Mouse (Mus musculus): ENCODE data around the gene 1110059E24Rik. TPM values are rescaled to one million over a fixed set of nuclear protein-coding genes. Genes with fewer than 3 reads are reported as not detected.
"Not testable (repeated sequence)": the region's sequence is repeated elsewhere in the genome, so short reads cannot be mapped to it uniquely, and the experiment has no call there.

The 1110059E24Rik gene
- total RNA-seq, 2 experiments from 2014 or later: 22.4 to 23.6 TPM

DNA sequence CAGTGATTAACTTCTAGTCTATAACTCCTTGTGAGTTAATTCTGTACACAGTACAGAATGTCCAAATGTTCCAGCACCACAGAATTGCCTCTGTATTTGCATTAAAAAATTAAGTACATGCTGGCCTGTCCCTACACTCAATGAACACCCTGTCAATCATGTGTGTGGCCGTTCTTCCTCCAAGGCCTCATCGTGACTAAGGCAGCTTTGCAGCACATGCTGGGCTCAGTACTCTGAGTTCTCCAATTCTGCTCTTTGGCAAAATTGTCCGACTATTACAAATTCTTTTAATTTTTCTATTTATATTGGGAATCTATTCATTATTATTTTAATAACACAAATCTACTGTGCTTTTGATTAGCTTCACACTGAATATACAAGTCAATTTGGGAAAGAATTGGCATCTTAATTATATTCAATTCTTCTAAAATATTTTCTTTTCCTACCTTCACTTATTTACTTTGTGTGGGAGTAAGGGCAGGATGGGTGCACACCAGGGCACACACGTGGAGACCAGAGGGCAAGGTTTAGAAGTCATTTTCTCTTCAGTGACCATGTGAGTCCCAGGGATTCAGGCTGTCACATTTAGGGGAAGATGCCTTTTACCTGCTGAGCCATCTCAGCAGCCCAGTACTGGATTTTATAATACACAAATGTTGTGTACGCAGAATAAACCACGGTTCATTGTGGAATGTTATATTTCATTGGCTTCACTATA lies 26.3 kb downstream of the 1110059E24Rik start:
- no peak for DNase-seq

DNA sequence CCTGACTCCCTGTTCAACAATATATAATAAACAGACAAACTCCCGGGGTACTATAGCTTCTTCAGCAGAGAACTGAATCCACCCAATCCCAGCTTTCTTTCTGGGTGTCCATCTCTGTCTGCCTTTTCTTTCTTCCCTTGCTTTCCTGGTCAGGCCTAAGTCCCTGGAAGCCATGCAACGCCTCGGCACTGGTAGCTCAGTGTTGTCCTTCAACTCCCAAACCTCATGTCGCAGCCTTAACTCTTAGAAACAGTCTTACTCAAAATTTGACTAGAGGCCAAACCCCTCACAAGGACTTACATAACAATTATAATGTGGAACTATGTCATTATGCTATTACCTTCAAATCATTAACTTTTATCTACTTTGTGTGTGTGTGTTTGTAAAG lies 28.6 kb downstream of the 1110059E24Rik start:
- DNase-seq: no peak

DNA sequence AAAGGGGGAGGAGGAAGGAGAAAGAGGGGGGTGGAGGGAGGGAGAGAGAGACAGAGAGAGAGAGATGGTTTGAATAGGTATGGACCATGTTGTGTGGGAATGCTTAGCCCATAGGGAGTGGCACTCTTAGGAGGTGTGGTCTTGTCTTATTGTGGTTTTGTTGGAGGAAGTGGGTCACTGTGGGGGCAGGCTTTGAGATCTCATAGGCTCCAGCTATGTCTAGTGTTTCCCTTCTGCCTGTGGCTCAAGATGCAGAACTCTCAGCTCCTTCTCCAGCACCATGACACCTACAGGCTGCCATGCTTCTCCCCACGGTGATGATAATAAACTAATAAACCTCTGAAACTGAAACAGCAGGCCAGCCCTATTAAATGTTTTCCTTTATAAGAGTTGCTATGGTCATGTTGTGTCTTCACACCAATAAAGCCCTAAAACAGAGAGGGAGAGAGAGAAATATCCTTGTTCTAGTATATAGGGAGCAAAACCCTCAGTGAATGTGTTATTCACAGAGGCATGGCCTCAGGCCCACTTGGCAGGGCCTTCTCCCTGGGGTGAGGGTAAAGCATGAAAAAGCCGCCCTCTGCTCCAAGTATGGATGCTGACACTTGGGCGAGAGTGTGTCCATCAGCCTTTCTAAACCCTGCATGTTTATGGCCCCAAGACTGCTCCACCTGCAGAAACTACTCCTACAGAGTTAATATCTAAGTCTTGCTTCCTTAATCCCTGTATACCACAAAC lies 29.2 kb downstream of the 1110059E24Rik start:
- no peak for DNase-seq

DNA sequence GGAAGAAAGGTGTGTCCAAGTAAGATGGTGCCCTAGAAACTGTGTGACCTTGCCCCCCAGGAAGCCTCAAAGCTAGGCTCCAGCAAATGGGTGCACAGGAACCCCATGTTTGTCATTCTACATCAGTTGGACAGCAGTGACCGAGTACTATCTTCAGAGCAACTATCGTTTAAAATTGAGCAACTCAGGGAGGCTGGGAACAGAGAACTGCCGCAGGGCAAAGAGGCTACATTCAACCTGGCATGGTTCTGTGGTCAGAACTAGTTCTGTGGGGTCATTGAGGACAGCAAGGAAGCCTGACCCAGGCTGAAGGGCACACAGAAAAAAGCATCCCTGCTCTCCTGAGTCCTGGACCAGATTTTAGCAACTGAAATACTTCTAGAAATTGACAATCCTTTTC lies 37.0 kb downstream of the 1110059E24Rik start:
- DNase-seq: no peak

DNA sequence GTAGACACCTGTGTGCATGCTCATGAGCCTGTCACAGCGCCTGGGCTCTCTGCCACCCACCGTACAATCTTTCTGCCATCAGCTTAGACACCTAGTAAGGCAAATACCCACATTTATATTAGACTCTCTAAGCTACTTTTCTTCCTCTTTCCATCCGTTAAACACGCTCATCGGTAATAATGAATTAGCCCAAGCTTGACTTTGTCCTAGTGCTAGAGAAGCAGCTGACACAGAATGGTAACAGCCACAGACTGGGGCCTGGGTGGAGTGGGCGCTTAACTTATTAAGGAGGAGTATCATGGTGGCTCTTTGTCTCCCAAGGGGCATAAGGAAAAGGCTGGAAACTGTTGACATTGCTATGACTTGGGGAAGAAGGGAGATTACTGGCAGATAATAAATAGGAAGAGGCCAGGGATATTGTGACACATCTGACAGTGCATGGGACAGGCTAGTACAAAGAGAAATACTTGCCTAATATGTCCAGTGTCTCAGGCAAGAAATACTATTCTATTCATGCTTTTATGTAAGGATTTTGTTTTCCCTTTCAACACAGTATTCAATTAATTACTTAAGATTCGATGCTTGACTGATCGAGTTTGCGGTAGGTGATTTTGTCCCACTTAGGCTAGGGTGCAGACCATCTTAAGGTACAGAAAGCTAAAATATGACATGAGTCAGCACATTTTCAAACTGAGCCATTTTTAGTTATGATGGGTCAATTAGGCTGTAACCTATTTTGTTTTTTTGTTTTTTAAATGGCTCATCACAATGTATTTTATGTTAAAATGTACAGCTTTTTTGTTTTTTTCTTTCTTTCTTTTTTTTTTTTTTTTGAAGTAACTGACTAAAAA lies 40.8 kb downstream of the 1110059E24Rik start:
- no peak for DNase-seq

DNA sequence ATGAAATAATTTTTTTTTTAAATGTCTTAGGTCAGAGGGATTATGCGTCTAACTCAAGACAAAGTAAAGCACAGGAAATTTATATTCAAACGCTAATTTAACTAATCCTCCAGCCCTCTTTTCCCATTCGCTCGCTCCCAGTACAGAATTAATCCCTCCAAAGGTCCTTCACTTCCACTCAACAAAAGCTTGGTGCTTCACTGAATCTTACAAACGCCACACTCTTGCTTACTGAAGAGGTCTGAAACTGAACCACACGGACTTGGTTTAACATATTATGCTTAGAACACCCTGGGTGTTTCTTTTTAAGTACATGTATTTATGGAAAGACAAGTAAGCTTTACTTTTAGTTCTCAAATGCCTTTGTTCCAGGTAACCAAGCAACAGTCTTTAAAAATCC lies 41.5 kb downstream of the 1110059E24Rik start:
- no peak for DNase-seq

DNA sequence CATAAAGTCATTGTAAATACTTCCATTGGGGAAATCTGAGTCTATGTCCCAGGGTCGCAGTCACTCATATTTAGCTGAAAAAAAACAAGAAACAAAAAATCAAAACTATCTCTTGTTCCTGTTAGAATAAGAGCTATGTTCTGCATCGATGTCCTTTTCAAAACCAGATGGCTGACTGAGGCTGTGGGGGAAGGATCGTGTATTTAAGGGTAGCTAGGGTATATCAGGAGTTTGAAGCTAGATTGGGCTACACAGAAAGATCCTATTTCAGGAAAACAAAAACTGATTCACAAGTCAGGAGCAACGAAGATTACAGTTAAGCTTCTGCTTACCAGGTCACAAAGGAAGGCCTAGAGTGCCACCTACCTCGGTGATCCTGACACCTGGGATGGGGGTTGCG lies 42.5 kb downstream of the 1110059E24Rik start:
- no peak for DNase-seq

DNA sequence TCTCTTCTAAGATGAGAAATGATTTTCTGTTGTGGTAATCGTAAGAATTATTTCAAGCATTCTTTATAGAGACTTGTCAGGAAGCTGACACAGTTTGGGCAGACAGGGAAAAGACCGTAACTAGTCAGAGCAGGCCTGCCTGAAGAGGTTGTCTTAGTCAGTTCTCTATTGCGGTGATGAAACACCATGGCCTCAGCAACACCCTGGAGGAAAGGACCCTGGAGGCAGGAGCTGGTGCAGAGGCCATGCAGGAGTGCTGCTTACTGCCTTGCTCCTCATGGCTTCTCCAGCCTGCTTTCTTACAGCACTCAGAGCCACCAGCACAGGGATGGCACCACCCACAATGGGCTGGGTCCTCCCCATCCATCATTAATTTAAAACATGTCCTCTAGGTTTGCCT lies 47.5 kb downstream of the 1110059E24Rik start:
- DNase-seq: no peak

DNA sequence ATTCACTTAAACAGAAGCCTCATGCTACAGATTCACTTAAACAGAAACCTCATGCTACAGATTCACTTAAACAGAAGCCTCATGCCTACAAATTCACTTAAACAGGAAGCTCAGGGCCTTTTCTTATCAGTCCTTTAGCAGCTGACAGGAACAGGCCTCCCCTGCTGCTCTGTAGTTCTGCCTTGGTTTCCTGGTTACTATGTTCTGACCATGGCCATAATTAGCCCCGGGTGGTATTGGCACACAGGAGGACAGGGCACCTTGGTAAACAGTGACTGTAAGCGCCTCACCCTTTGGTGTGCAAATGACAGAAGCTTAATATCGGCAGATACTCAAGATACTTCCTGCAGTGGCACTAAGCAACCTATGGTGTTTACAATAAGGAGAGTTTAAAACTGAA lies 48.9 kb downstream of the 1110059E24Rik start:
- DNase-seq: peak; percentile 19

DNA sequence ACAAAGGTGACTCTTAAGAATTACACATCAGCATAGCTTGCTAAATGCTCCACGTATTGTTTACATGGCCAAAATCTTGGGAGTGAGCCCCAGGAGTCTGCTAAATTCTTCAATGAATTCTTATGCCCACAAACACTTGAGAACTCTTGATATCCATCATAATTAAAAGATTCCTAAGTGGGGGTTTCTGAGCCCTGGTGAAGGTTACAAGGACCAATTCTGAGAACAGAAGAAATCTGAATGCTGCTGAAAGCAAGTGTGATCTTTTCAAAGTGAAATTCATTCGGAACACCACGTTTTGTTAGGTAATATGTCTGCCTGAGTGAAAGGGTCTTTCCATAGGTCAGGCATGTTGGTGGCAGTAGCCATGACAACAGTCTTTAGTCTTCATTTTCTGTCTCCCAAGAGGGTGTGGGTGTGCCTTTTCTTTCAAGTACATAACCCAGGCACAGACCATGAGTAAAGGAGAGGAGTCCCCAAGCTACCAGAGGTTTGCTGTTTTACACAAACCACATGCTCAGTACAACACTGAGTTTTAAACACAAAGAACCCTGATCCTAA lies 51.2 kb downstream of the 1110059E24Rik start:
- DNase-seq: no peak

DNA sequence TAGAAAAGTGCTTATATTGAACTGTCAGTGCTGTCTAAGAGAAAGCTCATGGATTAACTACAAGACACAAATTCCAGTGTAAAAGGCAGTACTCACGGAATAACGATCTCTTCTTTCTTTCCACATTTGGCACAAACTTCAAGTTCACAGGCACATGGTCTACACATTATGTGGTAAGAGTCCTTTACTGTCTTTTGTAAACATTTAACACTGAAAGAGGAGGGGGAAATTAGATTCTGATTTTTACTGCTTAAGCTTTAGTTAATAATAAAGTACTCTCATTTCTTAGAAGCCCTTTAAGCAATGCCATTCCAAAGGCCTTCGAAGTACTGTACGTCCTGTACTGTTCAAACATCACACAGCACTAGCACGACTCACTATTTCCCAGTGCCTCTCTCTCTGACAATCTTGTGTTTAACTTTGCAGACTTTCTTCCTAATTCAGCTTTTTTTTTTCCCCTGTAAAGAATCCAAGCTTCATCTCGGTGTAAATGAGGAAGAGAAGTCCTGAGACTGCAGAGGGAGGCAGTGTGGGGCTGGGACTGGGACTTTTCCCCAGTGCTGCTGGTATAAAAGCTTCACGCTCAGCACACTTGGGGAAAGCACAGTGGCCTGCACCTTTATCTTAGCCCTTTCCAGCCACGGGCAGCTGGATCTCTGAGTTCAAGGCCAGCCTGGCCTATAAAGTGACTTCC lies 54.0 kb downstream of the 1110059E24Rik start:
- DNase-seq: no peak

DNA sequence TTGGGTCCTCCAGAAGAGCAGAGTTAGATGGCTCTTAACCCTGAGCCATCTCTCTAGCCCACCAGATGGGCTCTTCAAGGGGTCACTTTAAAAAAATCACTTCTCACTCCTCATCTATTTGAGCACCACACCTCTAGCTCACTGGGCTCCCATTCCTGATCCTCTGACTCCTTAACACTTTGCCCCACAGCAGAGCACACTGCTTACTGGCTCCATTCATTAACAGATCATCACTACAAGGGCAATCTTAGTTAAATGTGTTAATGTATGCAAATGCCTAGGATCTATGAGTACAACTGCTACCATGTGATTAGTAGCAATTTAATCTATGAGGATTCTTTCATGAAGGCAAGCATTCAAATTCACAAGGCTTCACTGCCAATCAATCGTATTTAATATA lies 58.1 kb downstream of the 1110059E24Rik start:
- no peak for DNase-seq

DNA sequence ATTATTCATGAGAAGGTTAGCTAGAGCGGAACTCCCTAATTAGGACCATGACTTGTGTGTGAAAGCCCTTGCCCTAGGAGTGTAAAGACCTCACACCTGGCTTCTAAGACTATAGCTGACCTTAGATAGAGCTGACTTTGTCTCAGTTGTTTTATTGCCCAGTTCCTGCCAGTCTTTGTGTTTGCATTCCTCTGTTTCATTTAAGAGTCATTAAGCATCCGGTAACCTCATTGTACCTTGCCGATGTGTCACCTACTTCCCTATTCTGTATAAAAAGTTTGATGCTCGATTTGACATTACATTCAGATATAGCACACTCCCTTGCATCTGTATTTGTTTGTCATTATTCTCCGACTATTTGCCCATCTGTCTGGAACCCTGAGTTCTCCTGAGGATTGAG lies 60.6 kb downstream of the 1110059E24Rik start:
- DNase-seq: not testable (repeated sequence)

DNA sequence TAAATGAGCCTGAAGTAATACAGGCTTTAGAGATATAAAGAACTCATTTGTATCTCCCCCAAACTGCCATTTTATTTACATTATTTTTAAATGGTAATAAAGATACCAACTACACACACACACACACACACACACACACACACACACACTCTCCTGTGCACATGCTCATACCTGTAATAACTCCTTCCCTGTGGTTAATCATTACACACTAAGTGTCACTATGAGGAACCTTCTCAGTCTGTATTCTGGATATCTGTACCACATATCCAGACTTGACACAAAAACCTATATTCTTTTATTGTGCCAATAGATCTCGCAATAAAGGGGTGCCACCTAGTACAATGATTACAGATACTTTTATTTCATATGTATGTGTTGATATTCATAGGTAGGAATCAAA lies 62.9 kb downstream of the 1110059E24Rik start:
- no peak for DNase-seq

DNA sequence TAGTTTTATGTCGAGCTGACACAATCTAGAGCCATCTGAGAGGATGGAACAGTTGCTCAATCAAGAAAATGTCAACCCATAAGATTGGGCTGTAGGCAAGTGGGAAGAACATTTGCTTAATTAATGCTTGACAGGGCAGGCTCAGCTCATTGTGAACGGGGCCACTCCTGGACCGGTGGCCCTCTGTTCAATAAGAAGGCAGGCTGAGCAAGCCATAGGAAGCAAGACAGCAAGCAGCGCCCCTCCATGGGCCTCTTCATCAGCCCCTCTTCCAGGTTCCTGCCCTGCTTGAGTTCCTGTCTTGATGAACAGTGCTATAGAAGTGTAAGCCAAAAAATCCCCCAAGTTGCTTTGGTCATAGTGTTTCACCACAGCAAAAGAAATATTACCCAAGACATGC lies 65.2 kb downstream of the 1110059E24Rik start:
- no peak for DNase-seq

DNA sequence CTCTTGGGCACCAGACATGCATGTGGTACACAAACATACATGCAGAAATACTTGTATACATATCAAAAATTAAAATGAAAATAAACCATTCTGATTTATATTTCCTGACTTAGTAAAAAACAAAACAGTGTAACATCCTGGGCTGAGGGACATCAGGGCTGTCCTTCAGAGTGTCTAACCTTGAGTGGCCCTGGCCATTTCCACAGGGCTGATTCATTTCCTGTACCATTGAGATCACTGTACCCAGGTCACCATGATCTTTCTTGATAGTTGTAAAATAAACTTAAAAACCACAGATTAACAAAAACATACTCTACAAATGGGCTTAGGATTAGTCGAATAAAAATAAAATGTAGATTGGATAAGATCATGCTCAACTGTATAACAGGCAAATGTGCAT lies 66.2 kb downstream of the 1110059E24Rik start:
- no peak for DNase-seq

DNA sequence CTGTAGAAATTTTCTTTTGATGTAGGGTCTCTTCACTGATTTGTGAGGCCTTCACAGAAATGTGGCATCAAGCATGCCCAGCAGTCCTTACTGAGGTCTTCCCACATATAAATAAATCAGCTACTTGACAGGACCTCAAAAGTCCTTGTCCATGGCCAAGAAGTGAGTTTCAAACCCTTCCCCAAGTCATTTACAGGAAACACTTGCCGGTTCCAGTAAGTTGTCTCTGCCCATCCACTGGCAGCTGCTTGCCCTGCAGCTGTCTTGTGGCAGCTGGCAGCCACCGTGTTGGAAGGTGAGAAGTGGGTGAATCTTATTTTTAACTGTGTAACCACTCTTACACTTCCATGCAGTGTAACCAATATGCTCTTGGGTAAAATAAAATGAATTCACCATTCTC lies 66.9 kb downstream of the 1110059E24Rik start:
- no peak for DNase-seq

DNA sequence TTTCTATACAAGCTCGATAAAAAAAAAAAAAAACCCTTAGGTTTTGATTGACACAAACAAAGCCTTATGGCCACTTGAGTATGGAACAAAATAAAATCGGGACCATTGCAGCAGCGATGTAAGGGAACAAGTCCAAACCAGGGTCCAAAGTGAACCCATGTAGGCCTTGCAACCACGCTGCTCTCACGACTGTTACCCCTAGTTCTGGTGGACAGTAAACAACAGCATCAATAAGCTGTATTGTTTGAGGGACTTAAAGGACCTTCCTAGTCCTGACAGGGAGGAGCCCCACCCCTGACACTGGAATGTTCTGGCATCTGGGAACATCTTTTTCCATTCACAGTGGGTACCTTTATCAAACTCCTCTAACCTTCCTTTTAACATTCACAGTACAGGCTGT lies 68.8 kb downstream of the 1110059E24Rik start:
- no peak for DNase-seq

DNA sequence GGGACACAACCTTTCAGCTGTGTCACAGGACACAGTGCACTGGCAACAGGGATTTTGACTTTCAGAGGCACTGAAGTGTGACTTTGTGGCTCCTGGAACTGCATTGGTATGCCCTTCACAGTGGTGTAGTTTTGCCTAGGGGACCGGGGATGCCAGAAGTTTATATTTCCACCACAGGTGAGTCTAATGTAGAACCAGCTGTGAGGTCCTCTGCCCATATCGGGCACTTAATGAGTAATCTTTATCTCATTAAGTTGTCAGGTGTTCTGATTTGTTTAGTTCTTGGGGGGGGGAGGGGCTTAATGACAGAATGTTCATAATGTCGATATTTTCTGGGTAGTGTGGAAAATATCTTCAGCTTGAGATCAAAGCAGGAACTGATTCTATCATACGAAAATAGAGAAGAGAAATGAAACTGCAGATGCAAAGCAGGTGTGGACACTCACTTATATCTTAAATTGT lies 69.2 kb downstream of the 1110059E24Rik start:
- DNase-seq: no peak

DNA sequence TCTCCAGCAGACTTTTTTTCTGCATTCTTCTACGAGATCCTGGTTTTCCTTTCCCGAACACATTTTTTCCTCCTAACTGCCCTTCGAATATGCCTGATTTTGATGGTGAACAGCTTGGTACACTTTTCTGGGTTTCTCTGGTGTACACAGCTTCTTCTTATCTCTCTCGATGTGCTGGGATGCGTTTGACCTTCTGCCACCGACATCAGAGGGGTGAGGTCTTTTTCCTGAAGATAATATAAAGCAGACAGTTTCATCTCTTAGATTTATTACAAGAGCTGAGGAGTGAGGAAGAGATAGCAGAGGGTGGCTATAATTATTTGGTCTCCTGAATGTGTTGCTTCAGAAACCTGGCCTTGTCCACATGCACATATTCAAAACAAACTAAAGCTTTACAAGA lies 71.4 kb downstream of the 1110059E24Rik start:
- DNase-seq: no peak

DNA sequence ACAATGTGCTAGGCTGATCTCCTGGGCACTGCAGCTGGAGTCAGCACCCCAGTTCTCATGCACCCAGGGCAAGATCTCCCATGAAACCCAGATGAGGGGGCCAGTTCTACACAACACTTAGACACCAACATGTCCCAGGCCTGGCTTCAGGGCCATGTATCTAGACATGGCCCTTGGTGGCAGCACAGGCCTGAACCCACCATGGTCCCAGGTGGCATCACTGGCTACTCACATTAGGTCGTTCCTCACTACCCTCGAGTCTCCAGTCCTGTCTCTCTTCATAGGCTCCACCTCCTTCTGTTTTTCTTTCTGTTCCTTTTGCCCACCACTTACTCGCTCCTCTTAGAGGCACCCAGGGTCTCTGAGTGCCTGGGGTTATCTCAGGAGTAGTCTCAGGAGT lies 72.9 kb downstream of the 1110059E24Rik start:
- no peak for DNase-seq

DNA sequence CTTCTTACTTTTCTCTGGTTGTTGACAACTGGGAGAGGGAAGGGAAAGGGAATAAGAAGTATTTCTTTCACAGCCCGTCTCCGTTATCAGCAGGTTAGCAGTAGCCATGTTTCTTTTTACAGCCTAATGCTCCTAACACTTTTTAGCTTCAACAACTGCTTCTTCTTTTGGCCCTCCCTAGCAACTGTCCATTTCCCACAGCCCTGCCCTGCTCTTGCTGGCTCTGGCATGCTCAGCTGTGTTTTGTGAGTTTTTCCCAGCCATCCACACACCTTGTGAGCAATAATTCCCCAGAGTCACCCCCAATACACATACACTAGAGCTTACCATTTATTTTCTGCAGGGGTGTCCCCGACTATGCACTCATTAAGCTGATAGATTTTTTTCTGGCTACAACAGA lies 75.3 kb downstream of the 1110059E24Rik start:
- DNase-seq: no peak
